ENCODE assay signal across 20 mouse cellular contexts in the genomic region with DNA sequence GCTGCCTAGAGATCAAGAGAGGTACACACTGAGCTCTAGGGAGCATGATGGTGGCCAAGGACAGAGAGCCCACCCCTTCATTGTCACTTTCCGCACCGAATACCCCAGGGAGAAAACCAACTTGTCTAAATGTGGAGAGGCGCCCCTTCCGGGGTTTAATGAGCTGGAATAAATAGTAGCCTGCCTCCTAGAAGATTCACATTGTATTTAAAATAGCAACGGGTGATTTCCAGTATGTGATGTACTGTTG. TPM values are rescaled to one million over a fixed set of nuclear protein-coding genes. Genes with fewer than 3 reads are reported as not detected.
DNase-seq lines count a peak whose midpoint lies in the region; ATAC-seq lines count a peak whose summit lies in the region.
"Had no signal": no experiment of that assay in that cellular context is flagged by ENCODE, and none has a peak within 500 bp of the region (broad histone marks: within the 10 kb centered on the region; RNA-seq: fewer than 3 reads in every experiment).

No protein-coding gene starts in this region.

- H3K9ac ChIP-seq in midbrain, embryonic 13.5 days (replicated peaks), result no peak overlapping the region
- no peak overlapping the region for H3K9ac ChIP-seq in midbrain, embryonic 11.5 days (ENCODE audit: low read length)
- H3K9ac ChIP-seq in hindbrain, embryonic 11.5 days (ENCODE audit: low read depth, low read length), result no peak overlapping the region
- no peak overlapping the region for H3K9ac ChIP-seq in midbrain, embryonic 14.5 days (replicated peaks; ENCODE audit: low read length)
- no peak overlapping the region for H3K9ac ChIP-seq in neural tube, embryonic 15.5 days (replicated peaks)
- H3K9ac ChIP-seq: intestine, embryonic 15.5 days; limb, embryonic 12.5 days; liver, embryonic 12.5 days had no signal

- H3K4me1 ChIP-seq in midbrain, embryonic 13.5 days (replicated peaks), result peaks cover 14% of the 10 kb centered on the region
- peaks cover 10% of the 10 kb centered on the region for H3K4me1 ChIP-seq in midbrain, embryonic 11.5 days (ENCODE audit: control insufficient read depth, insufficient read depth, low read length)
- H3K4me1 ChIP-seq in hindbrain, embryonic 11.5 days (replicated peaks; ENCODE audit: control insufficient read depth, insufficient read depth, low read length), result peaks cover 9% of the 10 kb centered on the region; the same call in 1 of the 2 replicates
- peaks cover 15% of the 10 kb centered on the region for H3K4me1 ChIP-seq in midbrain, embryonic 14.5 days (ENCODE audit: control insufficient read depth, insufficient read depth, low read length)
- H3K4me1 ChIP-seq in neural tube, embryonic 15.5 days, result peaks cover 21% of the 10 kb centered on the region
- H3K4me1 ChIP-seq: liver, embryonic 12.5 days had no signal

- no peak for DNase-seq in midbrain, embryonic 11.5 days (ENCODE audit: low spot score, missing footprints)
- DNase-seq in hindbrain, embryonic 11.5 days (ENCODE audit: low spot score), result no peak
- DNase-seq in midbrain, embryonic 14.5 days, result no peak
- DNase-seq in adrenal gland, adult 18-20 months (ENCODE audit: low spot score in 2 of 2), result no peak
- DNase-seq in gastrocnemius, adult 8-10 months (ENCODE audit: low spot score in 2 of 2), result no peak
- DNase-seq in kidney, postnatal 10 days, result no peak
- DNase-seq: cerebellum, adult 18-20 months; gastrocnemius, postnatal 10 days; heart, adult 18-20 months; heart, postnatal 36 days; kidney, postnatal 4 days; lung, adult 2 months; thymus, postnatal 14 days had no signal

- H3K36me3 ChIP-seq in midbrain, embryonic 13.5 days, result no peaks in the 10 kb centered on the region
- no peaks in the 10 kb centered on the region for H3K36me3 ChIP-seq in midbrain, embryonic 11.5 days (ENCODE audit: control insufficient read depth, insufficient read depth, low read length)
- H3K36me3 ChIP-seq in hindbrain, embryonic 11.5 days (ENCODE audit: control insufficient read depth, insufficient read depth, low read length), result no peaks in the 10 kb centered on the region
- H3K36me3 ChIP-seq in midbrain, embryonic 14.5 days (ENCODE audit: control insufficient read depth, insufficient read depth, low read length), result no peaks in the 10 kb centered on the region
- no peaks in the 10 kb centered on the region for H3K36me3 ChIP-seq in neural tube, embryonic 15.5 days
- H3K36me3 ChIP-seq: embryonic facial prominence, embryonic 10.5 days; intestine, embryonic 15.5 days; limb, embryonic 12.5 days; liver, embryonic 12.5 days had no signal

- WGBS in midbrain, embryonic 13.5 days, result 71% methylated on average over 5 of the region's 5 CpGs
- WGBS in midbrain, embryonic 11.5 days, result 83% methylated on average over 5 of the region's 5 CpGs
- 57% methylated on average over 5 of the region's 5 CpGs for WGBS in hindbrain, embryonic 11.5 days
- 77% methylated on average over 5 of the region's 5 CpGs for WGBS in midbrain, embryonic 14.5 days
- WGBS in neural tube, embryonic 15.5 days, result 13% methylated on average over 5 of the region's 5 CpGs

- no peak for ATAC-seq in midbrain, embryonic 13.5 days
- no peak for ATAC-seq in midbrain, embryonic 11.5 days (ENCODE audit: low FRiP score)
- no peak for ATAC-seq in hindbrain, embryonic 11.5 days (ENCODE audit: low FRiP score)
- ATAC-seq in midbrain, embryonic 14.5 days (ENCODE audit: low FRiP score, low TSS enrichment), result no peak
- peak; percentile 51; the same call in 1 of the 2 replicates for ATAC-seq in neural tube, embryonic 15.5 days (ENCODE audit: low FRiP score)
- ATAC-seq: intestine, embryonic 15.5 days; liver, embryonic 12.5 days had no signal

- H3K4me3 ChIP-seq in midbrain, embryonic 13.5 days (replicated peaks), result no peak overlapping the region
- no peak overlapping the region for H3K4me3 ChIP-seq in midbrain, embryonic 11.5 days (ENCODE audit: low read depth, low read length)
- H3K4me3 ChIP-seq in hindbrain, embryonic 11.5 days (ENCODE audit: low read depth, low read length), result no peak overlapping the region
- H3K4me3 ChIP-seq in midbrain, embryonic 14.5 days (replicated peaks; ENCODE audit: low read depth, low read length), result no peak overlapping the region
- no peak overlapping the region for H3K4me3 ChIP-seq in neural tube, embryonic 15.5 days (replicated peaks)
- H3K4me3 ChIP-seq: embryonic facial prominence, embryonic 10.5 days; intestine, embryonic 15.5 days; limb, embryonic 12.5 days; liver, embryonic 12.5 days had no signal

- H3K27me3 ChIP-seq in midbrain, embryonic 13.5 days, result no peaks in the 10 kb centered on the region
- no peaks in the 10 kb centered on the region for H3K27me3 ChIP-seq in midbrain, embryonic 11.5 days (ENCODE audit: control insufficient read depth, insufficient read depth, low read length)
- no peaks in the 10 kb centered on the region for H3K27me3 ChIP-seq in hindbrain, embryonic 11.5 days (ENCODE audit: control insufficient read depth, insufficient read depth, low read length)
- no peaks in the 10 kb centered on the region for H3K27me3 ChIP-seq in midbrain, embryonic 14.5 days (ENCODE audit: control insufficient read depth, insufficient read depth, low read length)
- H3K27me3 ChIP-seq in neural tube, embryonic 15.5 days (replicated peaks), result no peaks in the 10 kb centered on the region
- H3K27me3 ChIP-seq: CH12.LX; intestine, embryonic 15.5 days; limb, embryonic 12.5 days; liver, embryonic 12.5 days had no signal

- no peaks in the 10 kb centered on the region for H3K9me3 ChIP-seq in midbrain, embryonic 13.5 days
- no peaks in the 10 kb centered on the region for H3K9me3 ChIP-seq in midbrain, embryonic 11.5 days (ENCODE audit: control insufficient read depth, low read length)
- H3K9me3 ChIP-seq in hindbrain, embryonic 11.5 days (ENCODE audit: control insufficient read depth, low read length), result no peaks in the 10 kb centered on the region
- no peaks in the 10 kb centered on the region for H3K9me3 ChIP-seq in midbrain, embryonic 14.5 days (ENCODE audit: control insufficient read depth, low read length)
- no peaks in the 10 kb centered on the region for H3K9me3 ChIP-seq in neural tube, embryonic 15.5 days (replicated peaks)
- H3K9me3 ChIP-seq: embryonic facial prominence, embryonic 10.5 days; intestine, embryonic 15.5 days; limb, embryonic 12.5 days; liver, embryonic 12.5 days had no signal

- H3K27ac ChIP-seq in midbrain, embryonic 13.5 days, result peak overlapping the region; percentile 75
- no peak overlapping the region for H3K27ac ChIP-seq in midbrain, embryonic 11.5 days (ENCODE audit: low read depth, low read length)
- H3K27ac ChIP-seq in hindbrain, embryonic 11.5 days (ENCODE audit: low read depth, low read length), result peak overlapping the region; percentile 75
- H3K27ac ChIP-seq in midbrain, embryonic 14.5 days (replicated peaks; ENCODE audit: low read depth, low read length), result peak overlapping the region; percentile 77
- peak overlapping the region; percentile 77 for H3K27ac ChIP-seq in neural tube, embryonic 15.5 days (replicated peaks)
- H3K27ac ChIP-seq: embryonic facial prominence, embryonic 10.5 days; intestine, embryonic 15.5 days; limb, embryonic 12.5 days; liver, embryonic 12.5 days had no signal

- H3K4me2 ChIP-seq in midbrain, embryonic 13.5 days (replicated peaks), result no peak overlapping the region
- H3K4me2 ChIP-seq in midbrain, embryonic 11.5 days, result no peak overlapping the region
- no peak overlapping the region for H3K4me2 ChIP-seq in hindbrain, embryonic 11.5 days (replicated peaks; ENCODE audit: low read depth, low read length)
- H3K4me2 ChIP-seq in midbrain, embryonic 14.5 days (ENCODE audit: low read length), result no peak overlapping the region
- H3K4me2 ChIP-seq in neural tube, embryonic 15.5 days, result peak overlapping the region; percentile 41; the same call in 1 of the 2 replicates
- H3K4me2 ChIP-seq: intestine, embryonic 15.5 days; limb, embryonic 12.5 days; liver, embryonic 12.5 days had no signal

RNA-seq across cellular contexts. Expression of gene Jdp2, which starts 16.8 kb away (rescaled TPM):
- 0.24 and 0.34 TPM in 2 replicates for polyA plus RNA-seq in midbrain, embryonic 13.5 days (2015; fragmentation: Nextera tagmentation; extraction: Ambion mirVana)
- 0.11 and 0.29 TPM in 2 replicates for polyA plus RNA-seq in midbrain, embryonic 11.5 days (2014; fragmentation: Nextera tagmentation; extraction: Ambion mirVana)
- polyA plus RNA-seq in hindbrain, embryonic 11.5 days (2014; fragmentation: Nextera tagmentation; extraction: Ambion mirVana), result 0.25 and 0.43 TPM in 2 replicates
- 0.68 and 1.1 TPM in 2 replicates for polyA plus RNA-seq in midbrain, embryonic 14.5 days (2014; fragmentation: Nextera tagmentation; extraction: Ambion mirVana)
- 0.68 and 0.69 TPM in 2 replicates for polyA plus RNA-seq in neural tube, embryonic 15.5 days (2015; fragmentation: Nextera tagmentation; extraction: Ambion mirVana)
- total RNA-seq in adrenal gland, adult 18-20 months (2021), result 10 to 100 TPM; 18.4 to 23.4 TPM
- total RNA-seq in gastrocnemius, adult 8-10 months (2022), result 1 to 10 TPM; 3.0 to 4.5 (median 3.8) TPM
